Mouse (Mus musculus) left cerebral cortex, postnatal 25 days (tissue): Measurements from ENCODE around the gene Gm13287. TPM values are rescaled to one million over a fixed set of nuclear protein-coding genes. Genes with fewer than 3 reads are reported as not detected.
A peak's percentile ranks its signal among the peaks of the same experiment; 100 is the strongest.
"Not testable (repeated sequence)": the region's sequence is repeated elsewhere in the genome, so short reads cannot be mapped to it uniquely, and the experiment has no call there.

Source experiments
- DNase-seq, 2 experiments: peaks; one replicate each; pipeline ENCODE4 v3.0.0; 2022; ENCODE audit warnings: low spot score in 2 of 2, mixed read lengths in 1 of 2
- intact Hi-C: fragments of 180-260 bp; cut with DNase I; formaldehyde crosslinking; loops from one replicate; pipeline ENCODE4 v1.15.1; 2025
- total RNA-seq, 2 experiments: library from RNA; stranded (reverse); gene quantifications; 2 replicates each; pipeline ENCODE4 v1.2.3; 2021

Gm13287 gene
- total RNA-seq: not detected

DNA sequence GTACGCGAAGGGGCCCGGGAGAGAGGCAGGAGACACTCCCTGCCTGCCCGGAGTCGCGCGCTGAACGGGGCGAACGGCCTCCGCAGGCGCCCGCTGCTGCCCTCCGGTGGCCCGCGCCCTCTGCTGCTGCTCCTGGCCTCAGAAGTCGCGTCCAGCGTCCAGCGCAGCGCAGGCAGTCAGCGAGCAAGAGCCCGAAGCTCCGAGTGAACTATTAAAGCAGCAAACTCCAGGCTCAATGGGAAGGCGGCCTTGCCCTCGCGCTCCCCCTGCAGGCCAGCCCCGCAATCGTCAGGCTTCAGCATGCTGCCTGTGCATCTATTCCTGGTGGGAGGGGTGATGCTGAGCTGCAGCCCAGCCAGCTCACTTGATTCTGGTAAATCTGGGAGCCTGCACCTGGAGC lies at the start of gene Gm13287:
Gm13287 (plus strand) TSS at position 301 of the 400 bp plus-strand sequence.
- intact Hi-C loops, DNase-seq: not testable (repeated sequence)

GRCm38 (mm10) chr4:88754818-88755340 lies 48.2 kb upstream of the Gm13287 start, which contains the start of gene Gm13271:
Gm13271 (plus strand) TSS chr4:88754868.
- DNase-seq: peak; percentile 63 to 67
- intact Hi-C loops: not testable (repeated sequence)

DNA sequence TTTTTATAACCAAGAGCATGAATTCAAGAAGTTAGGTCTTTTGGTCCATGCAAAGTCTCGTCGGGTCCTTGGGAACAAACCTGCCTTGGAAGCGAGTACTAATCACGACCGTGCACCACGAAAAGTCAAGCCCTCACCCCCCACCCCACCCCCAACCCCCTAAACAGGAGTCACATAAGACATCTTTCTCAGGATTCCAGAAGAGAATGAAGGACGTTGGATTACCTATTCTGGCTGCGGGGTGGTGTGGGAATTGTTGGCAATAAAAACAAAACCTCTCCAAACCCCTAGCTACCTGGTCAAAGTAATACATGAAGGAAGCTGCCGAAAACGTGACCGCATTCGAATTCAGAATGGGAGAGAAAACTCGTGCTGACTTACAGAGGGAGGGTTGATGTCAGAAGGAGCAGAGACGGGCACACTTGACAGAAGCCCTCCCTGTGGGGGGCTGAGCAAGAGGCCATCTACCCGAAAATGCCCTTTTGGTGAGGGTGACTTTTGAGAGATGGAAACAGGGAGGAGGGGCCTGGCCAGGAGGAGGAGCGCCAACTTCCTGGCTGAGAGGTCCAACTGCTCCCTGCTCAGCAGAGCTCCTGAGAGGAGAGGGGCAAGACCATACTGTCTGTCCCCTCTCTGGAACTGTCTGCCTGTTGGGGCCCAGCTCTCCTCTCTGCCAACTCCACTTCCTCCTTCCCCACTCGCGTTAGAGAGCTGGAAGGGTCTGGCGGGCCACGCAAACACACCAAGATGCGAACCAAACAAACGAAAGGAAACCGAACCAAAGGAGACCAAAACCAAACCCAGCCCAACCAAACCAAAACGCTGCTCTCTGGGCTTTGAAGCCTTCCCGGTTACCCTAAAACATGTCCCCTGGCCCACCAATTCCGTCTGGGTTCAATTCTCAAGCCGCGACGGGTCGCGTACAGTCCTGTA lies 46.2 kb upstream of the Gm13287 start:
- DNase-seq, intact Hi-C loops: not testable (repeated sequence)

GRCm38 (mm10) chr4:88757628-88758031 lies 45.4 kb upstream of the Gm13287 start:
- DNase-seq: peak; percentile 88 to 92
- intact Hi-C loops: not testable (repeated sequence)

DNA sequence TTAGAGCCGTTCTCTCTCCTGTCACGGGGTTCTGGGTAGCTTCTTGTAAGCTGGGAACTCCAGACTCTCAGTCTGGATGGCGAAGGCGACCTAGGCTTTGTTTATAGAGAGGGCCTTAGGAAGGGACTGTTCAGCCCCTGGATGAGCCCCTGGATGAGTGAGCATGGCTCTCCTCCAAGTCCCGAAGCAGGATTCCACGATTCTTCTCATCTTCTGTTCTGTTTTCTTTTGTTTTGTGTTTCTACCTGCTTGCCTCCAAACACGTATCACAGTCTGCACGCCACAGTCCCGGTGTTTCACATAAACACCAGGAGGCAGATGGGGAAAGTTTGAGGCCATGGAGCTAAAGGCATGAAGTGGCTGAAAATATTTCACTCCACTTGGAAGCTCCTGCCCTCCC lies 44.3 kb upstream of the Gm13287 start:
- intact Hi-C loops, DNase-seq: not testable (repeated sequence)

GRCm38 (mm10) chr4:88759610-88760268 lies 43.3 kb upstream of the Gm13287 start, which contains the start of gene Gm13283:
Gm13283 (plus strand) TSS chr4:88760119.
- DNase-seq: peak in 1 of 2 experiments; percentile 32
- intact Hi-C loops: not testable (repeated sequence)

DNA sequence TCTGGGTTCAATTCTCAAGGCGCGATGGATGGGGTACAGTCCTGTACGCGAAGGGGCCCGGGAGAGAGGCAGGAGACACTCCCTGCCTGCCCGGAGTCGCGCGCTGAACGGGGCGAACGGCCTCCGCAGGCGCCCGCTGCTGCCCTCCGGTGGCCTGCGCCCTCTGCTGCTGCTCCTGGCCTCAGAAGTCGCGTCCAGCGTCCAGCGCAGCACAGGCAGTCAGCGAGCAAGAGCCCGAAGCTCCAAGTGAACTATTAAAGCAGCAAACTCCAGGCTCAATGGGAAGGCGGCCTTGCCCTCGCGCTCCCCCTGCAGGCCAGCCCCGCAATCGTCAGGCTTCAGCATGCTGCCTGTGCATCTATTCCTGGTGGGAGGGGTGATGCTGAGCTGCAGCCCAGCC lies 42.6 kb upstream of the Gm13287 start:
- DNase-seq: peak; percentile 37 to 46
- intact Hi-C loops: not testable (repeated sequence)

- intact Hi-C loops: not testable (repeated sequence)
- DNase-seq: peak; percentile 63 to 67
These were observed 41.3 kb upstream of the Gm13287 start for GRCm38 (mm10) chr4:88761776-88762175.

GRCm38 (mm10) chr4:88762341-88762740 lies 40.7 kb upstream of the Gm13287 start:
- intact Hi-C loops: not testable (repeated sequence)
- peak in 1 of 2 experiments; percentile 14 for DNase-seq

GRCm38 (mm10) chr4:88763384-88764018 lies 39.6 kb upstream of the Gm13287 start:
- intact Hi-C loops: not testable (repeated sequence)
- DNase-seq: peak; percentile 19 to 30

DNA sequence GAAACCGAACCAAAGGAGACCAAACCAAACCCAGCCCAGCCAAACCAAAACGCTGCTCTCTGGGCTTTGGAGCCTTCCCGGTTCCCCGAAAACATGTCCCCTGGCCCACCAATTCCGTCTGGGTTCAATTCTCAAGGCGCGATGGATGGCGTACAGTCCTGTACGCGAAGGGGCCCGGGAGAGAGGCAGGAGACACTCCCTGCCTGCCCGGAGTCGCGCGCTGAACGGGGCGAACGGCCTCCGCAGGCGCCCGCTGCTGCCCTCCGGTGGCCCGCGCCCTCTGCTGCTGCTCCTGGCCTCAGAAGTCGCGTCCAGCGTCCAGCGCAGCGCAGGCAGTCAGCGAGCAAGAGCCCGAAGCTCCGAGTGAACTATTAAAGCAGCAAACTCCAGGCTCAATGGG lies 29.5 kb upstream of the Gm13287 start, which contains the start of gene Gm13290:
Gm13290 (plus strand) TSS at position 301 of the 400 bp plus-strand sequence.
- intact Hi-C loops, DNase-seq: not testable (repeated sequence)

DNA sequence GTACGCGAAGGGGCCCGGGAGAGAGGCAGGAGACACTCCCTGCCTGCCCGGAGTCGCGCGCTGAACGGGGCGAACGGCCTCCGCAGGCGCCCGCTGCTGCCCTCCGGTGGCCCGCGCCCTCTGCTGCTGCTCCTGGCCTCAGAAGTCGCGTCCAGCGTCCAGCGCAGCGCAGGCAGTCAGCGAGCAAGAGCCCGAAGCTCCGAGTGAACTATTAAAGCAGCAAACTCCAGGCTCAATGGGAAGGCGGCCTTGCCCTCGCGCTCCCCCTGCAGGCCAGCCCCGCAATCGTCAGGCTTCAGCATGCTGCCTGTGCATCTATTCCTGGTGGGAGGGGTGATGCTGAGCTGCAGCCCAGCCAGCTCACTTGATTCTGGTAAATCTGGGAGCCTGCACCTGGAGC lies 26.4 kb upstream of the Gm13287 start, which contains the start of gene Gm13289:
Gm13289 (plus strand) TSS at position 301 of the 400 bp plus-strand sequence.
- DNase-seq, intact Hi-C loops: not testable (repeated sequence)

DNA sequence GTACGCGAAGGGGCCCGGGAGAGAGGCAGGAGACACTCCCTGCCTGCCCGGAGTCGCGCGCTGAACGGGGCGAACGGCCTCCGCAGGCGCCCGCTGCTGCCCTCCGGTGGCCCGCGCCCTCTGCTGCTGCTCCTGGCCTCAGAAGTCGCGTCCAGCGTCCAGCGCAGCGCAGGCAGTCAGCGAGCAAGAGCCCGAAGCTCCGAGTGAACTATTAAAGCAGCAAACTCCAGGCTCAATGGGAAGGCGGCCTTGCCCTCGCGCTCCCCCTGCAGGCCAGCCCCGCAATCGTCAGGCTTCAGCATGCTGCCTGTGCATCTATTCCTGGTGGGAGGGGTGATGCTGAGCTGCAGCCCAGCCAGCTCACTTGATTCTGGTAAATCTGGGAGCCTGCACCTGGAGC lies 23.5 kb upstream of the Gm13287 start, which contains the start of gene Gm13272:
Gm13272 (plus strand) TSS at position 301 of the 400 bp plus-strand sequence.
- intact Hi-C loops: not testable (repeated sequence)

DNA sequence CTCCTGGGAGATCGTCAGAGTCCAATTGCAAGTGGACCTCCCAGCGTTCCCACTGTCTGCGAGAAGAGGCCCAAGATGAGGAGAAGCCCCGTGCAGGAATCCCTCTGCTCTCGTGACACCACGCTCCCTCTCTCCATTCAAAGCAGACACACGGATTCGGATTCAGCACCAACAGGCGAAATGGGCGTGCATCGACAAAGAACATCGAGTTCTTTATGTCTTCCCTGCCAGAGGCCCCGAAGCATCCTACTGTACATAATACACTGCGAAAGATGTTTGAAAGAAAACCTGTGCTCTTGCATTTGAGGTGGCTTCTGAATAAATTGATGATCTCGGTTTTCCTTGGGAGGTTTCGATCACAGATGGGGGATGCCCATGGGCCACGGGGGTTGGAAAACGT lies 22.7 kb upstream of the Gm13287 start:
- intact Hi-C loops, DNase-seq: not testable (repeated sequence)

More for the DNA sequence above, 23.5 kb upstream of the Gm13287 start, which contains the start of gene Gm13272:
- DNase-seq: not testable (repeated sequence)

DNA sequence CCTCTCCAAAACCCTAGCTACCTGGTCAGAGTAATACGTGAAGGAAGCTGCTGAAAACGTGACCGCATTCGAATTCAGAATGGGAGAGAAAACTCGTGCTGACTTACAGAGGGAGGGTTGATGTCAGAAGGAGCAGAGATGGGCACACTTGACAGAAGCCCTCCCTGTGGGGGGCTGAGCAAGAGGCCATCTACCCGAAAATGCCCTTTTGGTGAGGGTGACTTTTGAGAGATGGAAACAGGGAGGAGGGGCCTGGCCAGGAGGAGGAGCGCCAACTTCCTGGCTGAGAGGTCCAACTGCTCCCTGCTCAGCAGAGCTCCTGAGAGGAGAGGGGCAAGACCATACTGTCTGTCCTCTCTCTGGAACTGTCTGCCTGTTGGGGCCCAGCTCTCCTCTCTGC lies 21.2 kb upstream of the Gm13287 start, which contains the start of gene Ifnz:
Ifnz (plus strand) TSS at position 301 of the 400 bp plus-strand sequence.
- intact Hi-C loops, DNase-seq: not testable (repeated sequence)

- intact Hi-C loops: not testable (repeated sequence)
These were observed 20.7 kb upstream of the Gm13287 start for GRCm38 (mm10) chr4:88782335-88782734.

DNA sequence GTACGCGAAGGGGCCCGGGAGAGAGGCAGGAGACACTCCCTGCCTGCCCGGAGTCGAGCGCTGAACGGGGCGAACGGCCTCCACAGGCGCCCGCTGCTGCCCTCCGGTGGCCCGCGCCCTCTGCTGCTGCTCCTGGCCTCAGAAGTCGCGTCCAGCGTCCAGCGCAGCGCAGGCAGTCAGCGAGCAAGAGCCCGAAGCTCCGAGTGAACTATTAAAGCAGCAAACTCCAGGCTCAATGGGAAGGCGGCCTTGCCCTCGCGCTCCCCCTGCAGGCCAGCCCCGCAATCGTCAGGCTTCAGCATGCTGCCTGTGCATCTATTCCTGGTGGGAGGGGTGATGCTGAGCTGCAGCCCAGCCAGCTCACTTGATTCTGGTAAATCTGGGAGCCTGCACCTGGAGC lies 17.6 kb upstream of the Gm13287 start, which contains the start of gene Gm13276:
Gm13276 (plus strand) TSS at position 301 of the 400 bp plus-strand sequence.
- intact Hi-C loops, DNase-seq: not testable (repeated sequence)

More at GRCm38 (mm10) chr4:88782335-88782734, 20.7 kb upstream of the Gm13287 start:
- not testable (repeated sequence) for DNase-seq

GRCm38 (mm10) chr4:88788402-88788801 lies 14.7 kb upstream of the Gm13287 start, which contains the start of gene Gm13277:
Gm13277 (plus strand) TSS chr4:88788632.
- intact Hi-C loops: not testable (repeated sequence)

DNA sequence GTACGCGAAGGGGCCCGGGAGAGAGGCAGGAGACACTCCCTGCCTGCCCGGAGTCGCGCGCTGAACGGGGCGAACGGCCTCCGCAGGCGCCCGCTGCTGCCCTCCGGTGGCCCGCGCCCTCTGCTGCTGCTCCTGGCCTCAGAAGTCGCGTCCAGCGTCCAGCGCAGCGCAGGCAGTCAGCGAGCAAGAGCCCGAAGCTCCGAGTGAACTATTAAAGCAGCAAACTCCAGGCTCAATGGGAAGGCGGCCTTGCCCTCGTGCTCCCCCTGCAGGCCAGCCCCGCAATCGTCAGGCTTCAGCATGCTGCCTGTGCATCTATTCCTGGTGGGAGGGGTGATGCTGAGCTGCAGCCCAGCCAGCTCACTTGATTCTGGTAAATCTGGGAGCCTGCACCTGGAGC lies 11.8 kb upstream of the Gm13287 start, which contains the start of gene Gm13278:
Gm13278 (plus strand) TSS at position 301 of the 400 bp plus-strand sequence.
- intact Hi-C loops, DNase-seq: not testable (repeated sequence)

More at GRCm38 (mm10) chr4:88788402-88788801, 14.7 kb upstream of the Gm13287 start, which contains the start of gene Gm13277:
- peak; percentile 56 to 76 for DNase-seq
